In the genomic region with DNA sequence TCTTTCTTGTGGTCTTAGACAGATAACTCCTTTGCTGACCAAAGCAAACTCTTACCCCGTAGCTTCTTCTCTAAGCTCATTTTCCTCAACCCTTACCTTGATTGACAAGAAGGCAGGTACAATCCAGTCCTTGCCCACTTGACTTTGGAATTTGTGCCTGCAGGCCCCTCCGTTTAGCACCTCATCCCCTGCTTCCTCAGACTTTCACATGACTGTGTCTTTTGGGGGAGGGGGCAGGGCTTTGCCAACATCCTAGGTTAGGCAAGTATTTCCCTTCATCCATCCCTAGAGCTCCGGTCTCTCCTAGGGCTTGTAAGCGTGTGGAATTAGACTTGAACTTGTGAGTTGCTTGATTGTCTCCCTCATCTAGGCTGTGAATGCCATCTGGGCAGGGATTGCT, we compare ENCODE assay signal across 15 mouse cellular contexts.
"Had no signal": no experiment of that assay in that cellular context is flagged by ENCODE, and none has a peak within 500 bp of the region (broad histone marks: within the 10 kb centered on the region; RNA-seq: fewer than 3 reads in every experiment).

No protein-coding gene starts in this region.

- H3K36me3 ChIP-seq: limb, embryonic 12.5 days; liver, embryonic 13.5 days; lung, embryonic 15.5 days; neural tube, embryonic 15.5 days had no signal

- H3K9me3 ChIP-seq: limb, embryonic 12.5 days; liver, embryonic 13.5 days; lung, embryonic 15.5 days; neural tube, embryonic 15.5 days had no signal

- H3K9ac ChIP-seq: limb, embryonic 12.5 days; liver, embryonic 13.5 days; liver, postnatal 0 days; lung, embryonic 15.5 days had no signal

- ATAC-seq: liver, postnatal 0 days had no signal

- H3K27ac ChIP-seq: limb, embryonic 12.5 days; liver, embryonic 13.5 days; lung, embryonic 15.5 days; macrophage; neural tube, embryonic 15.5 days had no signal

- H3K4me3 ChIP-seq: limb, embryonic 12.5 days; liver, embryonic 13.5 days; lung, embryonic 15.5 days; megakaryocyte, embryonic 14.5 days; myocyte had no signal

- DNase-seq: kidney, adult 9 months; kidney, postnatal 10 days; kidney, postnatal 4 days; liver; liver, embryonic 13.5 days; liver, postnatal 0 days; lung, postnatal 14 days; thymus, adult 18-20 months; thymus, postnatal 25 days had no signal

- H3K4me2 ChIP-seq: limb, embryonic 12.5 days; liver, embryonic 13.5 days; lung, embryonic 15.5 days had no signal
